Mouse (Mus musculus) T-helper 17 cell (primary cell): ENCODE results near the gene Gjb4.

Experiments used
- in situ Hi-C, 2 experiments: fragments of 300-600 bp; cut with MboI, MseI; formaldehyde crosslinking; loops; 1 replicate in 1 of 2; 2 replicates in 1 of 2; pipeline ENCODE4 v1.15.1; 2025; ENCODE audit warnings: high pct_unique_total_duplicates in 2 of 2

The Gjb4 gene

GRCm38 (mm10) chr4:127311561-127311960 is 42.3 kb downstream of the Gjb4 start:
- in situ Hi-C loops = loop anchor here in 1 of 2 experiments (5.0 kb wide), 1 partner anchor 54 kb away; no protein-coding TSS in a partner anchor

GRCm38 (mm10) chr4:127306915-127307314 is 47.0 kb downstream of the Gjb4 start:
- in situ Hi-C loops = no loop called here

- in situ Hi-C loops = no loop called here
Measured at GRCm38 (mm10) chr4:127303796-127304195, 50.1 kb downstream of the Gjb4 start.
